Mouse (Mus musculus) G1E (cell line): ENCODE measurements around the gene Rpl19. TPM values are rescaled to one million over a fixed set of nuclear protein-coding genes. Genes with fewer than 3 reads are reported as not detected.

Source experiments
- ATAC-seq: 2 replicates; pipeline ENCODE4 v1.8.0; 2016; ENCODE audit warnings: mild to moderate bottlenecking; ENCODE audit not compliant: insufficient number of reproducible peaks, poor library complexity, low FRiP score, severe bottlenecking; ENCODE audit errors: extremely low read depth
- DNase-seq: peaks from one replicate; pipeline ENCODE4 v3.0.0; 2012; ENCODE audit warnings: low spot score
- H3K27me3 ChIP-seq: 2 replicates; pipeline ENCODE4 v1.6.1; 2012; ENCODE audit warnings: mild to moderate bottlenecking, low read length, inconsistent platforms; ENCODE audit not compliant: insufficient read depth
- H3K36me3 ChIP-seq: replicated peaks from 2 replicates; pipeline ENCODE3; 2012; ENCODE audit warnings: mild to moderate bottlenecking, inconsistent platforms
- H3K4me1 ChIP-seq: 2 replicates; pipeline ENCODE4 v1.6.1; 2012; ENCODE audit warnings: low read depth, low read length, inconsistent platforms, mixed read lengths; ENCODE audit not compliant: insufficient read depth
- H3K4me3 ChIP-seq: 2 replicates; pipeline ENCODE4 v1.5.1; 2012; ENCODE audit warnings: low read depth, mild to moderate bottlenecking, inconsistent platforms, low read length, moderate library complexity, mixed read lengths
- H3K9me3 ChIP-seq: replicated peaks from 2 replicates; pipeline ENCODE4 v1.6.1; 2012; ENCODE audit warnings: inconsistent platforms
- CTCF ChIP-seq: IDR thresholded peaks from 2 replicates; pipeline ENCODE4 v1.5.1; 2012; ENCODE audit warnings: low read depth, low read length, inconsistent platforms, mixed read lengths
- GATA1 ChIP-seq: IDR thresholded peaks from 2 replicates; pipeline ENCODE4 v1.6.1; 2012; ENCODE audit warnings: borderline replicate concordance, low read length, inconsistent platforms, mixed read lengths
- GATA2 ChIP-seq: IDR thresholded peaks from 2 replicates; pipeline ENCODE4 v1.6.1; 2012; ENCODE audit warnings: low read depth, low read length, inconsistent platforms, borderline replicate concordance
- POLR2AphosphoS5 ChIP-seq: IDR thresholded peaks from 2 replicates; pipeline ENCODE4 v1.6.1; 2012; ENCODE audit warnings: low read depth, low read length, inconsistent platforms; ENCODE audit not compliant: insufficient replicate concordance
- TAL1 ChIP-seq: conservative IDR thresholded peaks from 2 replicates; pipeline ENCODE4 v1.6.1; 2012; ENCODE audit warnings: low read depth, low read length, inconsistent platforms, mixed read lengths
- polyA plus RNA-seq: library from polyadenylated mRNA; stranded (reverse); fragments of >175 nt; gene quantifications from 2 replicates; pipeline ENCODE4 v1.2.3, GENCODE M21; 2012
- total RNA-seq, 2 experiments: library from RNA; stranded (forward) in 1 of 2; stranded (reverse) in 1 of 2; fragments of 200-1000 nt in 1 of 2; fragments of >200 nt in 1 of 2; fragmentation: Nextera tagmentation in 1 of 2; gene quantifications; 2 replicates each; pipeline ENCODE4 v1.2.3; 2014 to 2017

The Rpl19 gene
- total and polyA plus RNA-seq, 3 experiments: 2,161 to 3,100 (median 2,673) TPM

- no peak for ATAC-seq
- TF ChIP-seq POLR2AphosphoS5 (no peak), TAL1 (no peak), GATA1 (no peak), CTCF (no peak), GATA2 (no peak)
Measured at GRCm38 (mm10) chr11:98061441-98061840, 34.9 kb downstream of the Rpl19 start.

GRCm38 (mm10) chr11:98061904-98062562, 35.5 kb downstream of the Rpl19 start:
- ATAC-seq (no peak), DNase-seq (no peak)
- Histone ChIP-seq H3K36me3 (no peaks in the 10 kb centered on the region), H3K4me1 (peaks cover 3% of the 10 kb centered on the region; the same call in 1 of the 2 replicates), H3K9me3 (no peaks in the 10 kb centered on the region), H3K27me3 (peaks cover 38% of the 10 kb centered on the region), H3K4me3 (no peak overlapping the region)
- TF ChIP-seq POLR2AphosphoS5 (no peak), TAL1 (no peak), GATA1 (no peak), CTCF (no peak)

More at GRCm38 (mm10) chr11:98061441-98061840, 34.9 kb downstream of the Rpl19 start:
- Histone ChIP-seq H3K27me3 (peaks cover 36% of the 10 kb centered on the region), H3K4me3 (no peak overlapping the region), H3K36me3 (no peaks in the 10 kb centered on the region), H3K9me3 (no peaks in the 10 kb centered on the region), H3K4me1 (peaks cover 3% of the 10 kb centered on the region; the same call in 1 of the 2 replicates)
- no peak for DNase-seq

- Histone ChIP-seq H3K4me1 (no peaks in the 10 kb centered on the region), H3K36me3 (no peaks in the 10 kb centered on the region), H3K27me3 (peaks cover 11% of the 10 kb centered on the region; the same call in 1 of the 2 replicates), H3K9me3 (no peaks in the 10 kb centered on the region), H3K4me3 (no peak overlapping the region)
- DNase-seq: no peak
- TF ChIP-seq TAL1: no peak
- TF ChIP-seq CTCF: no peak
- TF ChIP-seq GATA2: no peak
- TF ChIP-seq GATA1: no peak
- TF ChIP-seq POLR2AphosphoS5: no peak
- ATAC-seq: no peak
Measured at GRCm38 (mm10) chr11:98066201-98066600, 39.7 kb downstream of the Rpl19 start.

GRCm38 (mm10) chr11:98067255-98067654, 40.7 kb downstream of the Rpl19 start:
- no peaks in the 10 kb centered on the region for H3K4me1 ChIP-seq
- H3K36me3 ChIP-seq: no peaks in the 10 kb centered on the region
- peaks cover 7% of the 10 kb centered on the region; the same call in 1 of the 2 replicates for H3K27me3 ChIP-seq
- no peak for TF ChIP-seq POLR2AphosphoS5
- TF ChIP-seq GATA2: no peak
- TF ChIP-seq CTCF: no peak
- TF ChIP-seq GATA1: no peak
- no peak for TF ChIP-seq TAL1
- 0 out of 2 replicates have a peak, but pooled peaks cover 4% of the 10 kb centered on the region for H3K9me3 ChIP-seq
- no peak for DNase-seq
- ATAC-seq: no peak
- no peak overlapping the region for H3K4me3 ChIP-seq

- Histone ChIP-seq H3K4me3 (no peak overlapping the region), H3K27me3 (peaks cover 22% of the 10 kb centered on the region), H3K4me1 (peaks cover 6% of the 10 kb centered on the region), H3K9me3 (peaks cover 9% of the 10 kb centered on the region; the same call in 1 of the 2 replicates), H3K36me3 (no peaks in the 10 kb centered on the region)
- DNase-seq (no peak), ATAC-seq (no peak)
- TF ChIP-seq TAL1 (no peak), GATA2 (no peak), CTCF (no peak), GATA1 (no peak), POLR2AphosphoS5 (no peak)
Measured at GRCm38 (mm10) chr11:98073442-98073841, 46.9 kb downstream of the Rpl19 start.

GRCm38 (mm10) chr11:98075195-98075808, 48.8 kb downstream of the Rpl19 start:
- ATAC-seq (no peak), DNase-seq (peak; percentile 52)
- peaks cover 22% of the 10 kb centered on the region for H3K27me3 ChIP-seq
- peaks cover 6% of the 10 kb centered on the region for H3K4me1 ChIP-seq
- TF ChIP-seq GATA2 (no peak), GATA1 (no peak), CTCF (peak; percentile 77)
- H3K36me3 ChIP-seq: no peaks in the 10 kb centered on the region
- peaks cover 9% of the 10 kb centered on the region; the same call in 1 of the 2 replicates for H3K9me3 ChIP-seq
- H3K4me3 ChIP-seq: no peak overlapping the region
